Mouse (Mus musculus): ENCODE data around the gene Lsm14a. TPM values are rescaled to one million over a fixed set of nuclear protein-coding genes. Genes with fewer than 3 reads are reported as not detected.
"Not testable (repeated sequence)": the region's sequence is repeated elsewhere in the genome, so short reads cannot be mapped to it uniquely, and the experiment has no call there.

Lsm14a gene
- total RNA-seq, 2 experiments from 2014 or later, result 105 to 121 TPM

- DNase-seq, result no peak
Observed at GRCm38 (mm10) chr7:34373906-34374305, 19.2 kb downstream of the Lsm14a start.

DNA sequence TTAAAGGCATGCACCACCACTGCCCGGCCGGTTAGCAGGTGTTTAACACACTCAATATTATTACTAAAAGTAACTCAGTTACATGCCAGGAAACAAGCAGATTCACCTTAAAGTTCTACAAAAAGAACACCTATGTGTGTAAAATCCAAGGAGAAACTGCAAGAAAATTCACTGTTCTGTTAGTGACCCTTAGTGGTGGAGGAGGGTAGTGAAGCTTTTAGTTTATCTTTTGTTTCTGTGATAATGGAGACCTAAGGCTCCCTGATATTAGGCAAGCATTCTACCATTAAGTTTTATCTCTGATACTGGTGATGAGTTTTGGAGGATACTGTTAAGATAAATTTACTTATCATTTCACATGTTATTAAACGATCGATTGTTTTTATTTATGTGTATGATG is 37.5 kb downstream of the Lsm14a start:
- no peak for DNase-seq

- DNase-seq, result peak in 1 of 2 experiments; percentile 31
Observed at GRCm38 (mm10) chr7:34351997-34352396, 41.1 kb downstream of the Lsm14a start.

DNA sequence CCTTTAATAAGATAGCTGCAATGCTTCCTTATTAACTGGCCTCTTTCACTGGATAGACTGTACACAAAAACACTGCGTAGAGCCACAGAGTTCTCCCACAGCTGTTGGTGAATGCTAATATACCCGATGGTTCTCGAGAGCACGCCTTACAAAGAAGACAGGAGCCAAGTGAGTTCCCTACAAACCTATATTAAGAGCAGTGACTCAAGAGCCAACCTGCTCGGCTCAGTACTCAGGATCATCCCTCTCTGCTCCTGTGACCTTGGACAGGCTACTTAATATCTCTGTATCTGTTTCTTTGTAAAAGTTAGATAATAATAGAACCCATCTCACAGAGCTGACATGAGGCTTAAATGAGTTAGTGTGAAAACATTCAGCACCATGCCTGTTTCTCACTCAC is 42.9 kb downstream of the Lsm14a start:
- no peak for DNase-seq

GRCm38 (mm10) chr7:34348011-34348410 is 45.1 kb downstream of the Lsm14a start:
- DNase-seq, result no peak

- no peak for DNase-seq
Observed at GRCm38 (mm10) chr7:34347041-34347440, 46.1 kb downstream of the Lsm14a start.

DNA sequence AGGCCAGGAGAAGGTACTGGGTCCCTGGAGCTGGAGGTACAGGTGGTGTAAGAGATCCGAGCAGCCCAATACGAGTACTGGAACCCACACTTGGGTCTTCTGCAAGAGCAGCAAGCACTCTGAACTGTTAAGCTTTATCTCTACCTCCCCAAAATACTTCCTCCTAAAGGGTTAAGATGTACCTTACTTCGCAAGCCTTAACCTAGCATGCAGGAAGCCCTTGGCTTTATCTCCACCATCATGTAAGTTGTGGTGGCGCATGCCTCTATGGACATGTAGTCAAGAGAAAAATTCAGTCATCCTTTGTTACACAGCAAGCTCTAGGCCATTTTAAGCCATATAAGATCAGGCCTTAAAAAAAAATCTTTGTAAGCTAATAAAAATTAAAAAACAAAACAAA is 46.6 kb downstream of the Lsm14a start:
- no peak for DNase-seq

DNA sequence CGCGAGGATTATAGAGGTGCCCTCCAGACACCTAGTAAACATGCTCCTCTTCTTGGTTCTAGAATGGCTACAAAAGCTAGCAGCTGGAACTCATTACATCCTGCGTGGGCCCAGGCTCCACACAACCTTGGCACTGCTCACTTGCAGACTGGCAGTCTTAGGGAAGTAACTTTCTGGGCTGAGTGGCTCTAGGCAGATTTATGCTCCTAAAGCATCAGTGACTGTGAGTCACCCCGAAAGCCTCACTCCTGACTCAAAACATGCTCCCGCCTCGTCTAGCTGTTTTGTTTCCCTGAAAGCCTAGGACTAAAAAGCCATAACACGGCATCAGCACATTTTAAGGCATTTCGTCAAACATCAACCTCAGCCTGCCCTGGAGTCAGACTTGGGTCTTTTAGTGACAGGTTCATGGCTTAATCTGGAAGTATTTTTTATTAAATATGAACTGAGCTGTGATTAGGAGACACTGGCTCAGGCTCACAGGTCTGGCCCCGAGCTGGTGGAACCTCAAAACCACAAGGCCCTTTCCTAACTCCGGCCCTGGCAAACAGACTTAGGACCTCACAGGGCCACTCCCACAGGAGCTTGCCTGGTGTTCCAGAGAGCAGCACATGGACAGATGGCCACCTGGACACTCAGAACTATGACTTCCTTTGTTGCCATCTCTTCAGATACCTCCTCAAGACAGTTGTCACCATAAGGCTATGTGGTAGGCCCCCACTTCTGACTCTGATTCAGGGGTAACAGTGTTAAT is 50.9 kb downstream of the Lsm14a start:
- DNase-seq, result peak; percentile 64 to 70

DNA sequence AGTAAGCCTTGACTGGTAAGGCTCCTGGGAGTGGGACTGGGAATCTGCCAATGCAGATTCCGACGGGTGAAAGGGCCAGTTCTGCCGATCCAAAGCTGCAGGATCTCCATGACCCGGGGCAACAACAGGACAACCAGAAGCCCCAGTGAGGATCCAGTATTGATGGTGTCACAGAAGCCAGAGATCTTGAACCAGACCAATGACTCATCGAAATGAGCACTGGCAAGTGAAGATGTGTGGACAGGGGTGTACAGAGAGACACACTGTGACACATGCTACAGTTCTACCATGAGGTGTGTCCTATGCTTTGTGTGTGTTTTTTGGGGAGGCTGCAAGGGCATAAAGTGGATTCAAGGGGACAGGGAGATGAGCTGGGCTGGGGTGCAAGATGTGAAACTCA is 52.3 kb downstream of the Lsm14a start:
- DNase-seq, result no peak

DNA sequence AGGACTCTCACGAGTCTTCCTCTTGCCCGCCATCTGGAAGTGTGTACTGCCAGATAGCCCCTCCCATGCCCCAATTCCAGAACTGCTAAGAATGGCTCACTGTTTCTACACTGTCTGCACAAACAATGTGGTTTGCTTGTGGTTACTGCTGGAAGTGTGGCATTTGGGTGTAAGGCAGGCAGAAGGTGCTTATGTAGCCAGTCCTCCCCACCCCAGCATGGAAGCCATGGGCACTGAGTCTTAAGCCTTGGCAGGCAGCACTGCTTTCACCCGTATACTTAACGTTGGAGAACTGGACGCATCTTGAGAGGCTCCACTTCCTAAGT is 54.0 kb downstream of the Lsm14a start:
- no peak for DNase-seq

DNA sequence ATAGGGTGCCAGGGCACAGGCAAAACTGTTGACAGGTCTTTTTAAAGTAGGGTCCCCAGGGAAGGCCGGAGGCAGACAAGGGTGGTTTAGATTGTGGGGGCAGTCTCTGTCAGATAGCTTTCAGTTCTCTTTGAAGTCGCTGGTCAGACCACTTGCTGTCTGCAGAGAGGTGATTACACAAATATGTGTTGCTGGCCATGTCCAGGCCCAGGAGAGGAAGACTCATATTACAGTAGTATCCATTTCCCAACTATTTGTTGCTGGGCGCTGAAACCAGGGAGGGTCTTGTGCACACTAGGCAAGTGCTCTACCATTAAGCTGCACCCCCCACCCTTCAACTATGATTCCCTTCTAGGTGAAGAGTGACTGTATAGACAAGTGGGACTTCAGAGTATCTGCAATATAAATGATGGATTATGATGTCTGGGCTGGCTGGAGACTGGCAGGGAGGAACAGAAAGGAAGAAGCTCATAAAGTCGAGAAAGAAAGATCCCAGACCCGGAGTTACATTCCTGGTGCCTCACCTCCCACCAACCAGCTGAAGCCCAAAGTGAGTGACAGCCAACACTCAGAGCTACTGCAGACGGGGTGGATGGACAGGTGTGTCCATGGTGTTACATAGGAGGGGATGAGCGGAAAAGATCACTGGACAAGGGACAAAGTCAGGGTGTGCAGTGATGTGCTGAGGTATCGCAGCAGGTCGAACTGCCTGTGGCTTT is 54.5 kb downstream of the Lsm14a start:
- no peak for DNase-seq

DNA sequence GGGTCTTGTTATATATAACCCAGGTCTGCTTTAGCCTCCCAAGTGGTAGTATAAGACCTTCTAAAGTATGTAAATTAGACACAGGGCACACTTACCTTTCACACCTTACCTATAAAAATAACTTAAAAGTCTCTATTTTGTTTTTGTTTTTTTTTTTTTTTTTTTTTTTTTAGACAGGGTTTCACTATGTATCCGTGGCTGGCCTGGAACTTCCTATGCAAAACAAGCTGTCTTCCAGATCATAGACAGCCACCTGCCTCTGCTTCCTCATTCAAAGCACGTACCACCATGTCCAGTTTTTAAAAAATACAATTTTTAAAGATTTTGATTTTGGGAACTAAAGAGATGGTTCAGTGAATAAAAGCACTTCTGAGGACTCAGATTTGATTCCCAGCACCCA is 55.8 kb downstream of the Lsm14a start:
- DNase-seq, result no peak

GRCm38 (mm10) chr7:34336545-34336944 is 56.6 kb downstream of the Lsm14a start:
- DNase-seq, result not testable (repeated sequence)

GRCm38 (mm10) chr7:34327493-34327892 is 65.6 kb downstream of the Lsm14a start:
- peak in 1 of 2 experiments; percentile 41 for DNase-seq

GRCm38 (mm10) chr7:34324857-34325256 is 68.3 kb downstream of the Lsm14a start:
- no peak for DNase-seq

- DNase-seq, result no peak
Observed at GRCm38 (mm10) chr7:34324005-34324404, 69.1 kb downstream of the Lsm14a start.

GRCm38 (mm10) chr7:34323351-34323750 is 69.8 kb downstream of the Lsm14a start:
- peak; percentile 10 to 57 for DNase-seq

- DNase-seq, result no peak
Observed at GRCm38 (mm10) chr7:34321958-34322357, 71.2 kb downstream of the Lsm14a start.

DNA sequence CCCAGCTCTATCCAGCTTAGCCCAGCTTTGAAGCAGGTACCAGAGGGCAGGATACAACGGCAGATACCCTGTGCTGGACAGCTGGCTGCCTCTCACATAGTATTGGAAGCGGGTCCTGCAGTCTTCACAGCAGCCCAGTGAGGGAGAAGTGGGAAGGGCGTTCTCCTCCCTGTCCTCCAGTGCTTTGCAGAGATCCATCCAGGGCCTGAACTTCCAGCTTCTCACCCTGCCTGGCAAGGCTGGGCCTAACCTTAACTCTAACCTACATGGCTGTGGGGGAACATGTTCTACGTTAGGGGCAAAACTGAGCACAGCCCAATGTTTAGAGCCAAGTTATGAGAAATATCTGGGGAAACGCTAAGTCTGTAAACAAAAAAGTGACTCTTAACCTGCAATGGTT is 72.0 kb downstream of the Lsm14a start:
- DNase-seq, result no peak

DNA sequence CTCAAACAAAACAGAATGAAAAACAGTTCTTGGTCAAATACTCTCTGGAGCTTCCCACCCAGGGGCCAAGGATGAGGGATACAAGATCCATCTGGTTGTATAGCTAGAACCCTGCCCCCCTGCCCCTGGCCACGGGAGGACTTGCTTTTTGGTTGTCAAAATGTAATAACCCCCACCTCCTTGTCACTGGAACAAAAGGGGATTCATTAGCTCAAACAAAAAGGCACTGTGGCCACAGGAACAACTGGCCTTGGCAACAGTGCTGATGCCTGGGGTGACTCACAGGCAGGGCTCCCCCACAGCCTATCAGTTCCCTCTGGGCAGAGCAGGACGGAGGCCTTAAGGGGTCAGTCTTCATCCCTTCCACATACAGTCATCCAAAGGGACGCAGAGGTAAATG is 73.2 kb downstream of the Lsm14a start:
- peak; percentile 76 for DNase-seq

DNA sequence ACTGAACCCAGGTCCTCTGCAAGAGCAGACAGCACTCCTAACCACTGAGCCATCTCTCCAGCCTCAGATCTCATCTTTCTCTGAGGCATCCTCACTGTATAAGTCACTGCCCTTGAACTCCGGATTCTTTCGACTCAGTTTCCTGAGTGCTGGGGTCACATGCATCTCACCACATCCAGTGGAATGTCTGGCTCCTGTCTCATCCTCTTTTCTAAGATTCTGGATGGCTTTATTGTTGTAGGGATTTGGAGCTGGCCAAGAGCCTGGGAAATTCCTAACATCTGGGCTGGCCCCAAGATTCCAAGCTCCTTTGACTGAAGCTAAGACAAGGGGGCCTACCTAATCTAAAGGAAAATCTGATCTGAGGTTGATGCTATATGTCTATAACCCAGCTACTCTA is 74.0 kb downstream of the Lsm14a start:
- no peak for DNase-seq

- peak; percentile 72 to 78 for DNase-seq
Observed at GRCm38 (mm10) chr7:34317901-34318476, 75.1 kb downstream of the Lsm14a start.

GRCm38 (mm10) chr7:34313443-34313875 is 79.7 kb downstream of the Lsm14a start, which contains the start of gene 4931406P16Rik:
Gene 4931406P16Rik, minus strand, starts transcription at chr7:34313551.
- DNase-seq, result peak; percentile 89 to 93

Measured in adrenal gland, postnatal 36 days (tissue).